Mouse (Mus musculus) forebrain, embryonic 11.5 days (tissue): ENCODE results near the gene Apex1. TPM values are rescaled to one million over a fixed set of nuclear protein-coding genes. Genes with fewer than 3 reads are reported as not detected.
"Not testable (repeated sequence)": the region's sequence is repeated elsewhere in the genome, so short reads cannot be mapped to it uniquely, and the experiment has no call there.

Experiments
- ATAC-seq: fragments of 200-750 bp; cut with Nextera tagmentation; replicated peaks from 2 replicates; pipeline ENCODE4 v1.8.0; 2017; ENCODE audit warnings: moderate TSS enrichment; ENCODE audit not compliant: low FRiP score
- DNase-seq: peaks from one replicate; pipeline ENCODE4 v3.0.0-alpha.2; 2017; ENCODE audit warnings: low spot score
- H3K27ac ChIP-seq: fragments of 300-500 bp; sonication (generic); 2 replicates; pipeline ENCODE4 v1.5.1; 2014; ENCODE audit warnings: low read depth, low read length
- H3K27me3 ChIP-seq: fragments of 300-500 bp; sonication (generic); 2 replicates; pipeline ENCODE4 v1.6.1; 2014; ENCODE audit warnings: mild to moderate bottlenecking, low read length, mixed read lengths; ENCODE audit not compliant: control insufficient read depth, insufficient read depth
- H3K36me3 ChIP-seq: fragments of 300-500 bp; sonication (generic); 2 replicates; pipeline ENCODE4 v1.6.1; 2014; ENCODE audit warnings: mild to moderate bottlenecking, low read length, moderate library complexity, mixed read lengths; ENCODE audit not compliant: control insufficient read depth, insufficient read depth
- H3K4me1 ChIP-seq: fragments of 300-500 bp; sonication (generic); replicated peaks from 2 replicates; pipeline ENCODE4 v1.6.1; 2014; ENCODE audit warnings: low read length, mixed read lengths; ENCODE audit not compliant: control insufficient read depth, insufficient read depth
- H3K4me2 ChIP-seq: fragments of 300-500 bp; sonication (generic); 2 replicates; pipeline ENCODE4 v1.6.1; 2014; ENCODE audit warnings: low read depth, mild to moderate bottlenecking, low read length, moderate library complexity, mixed read lengths; ENCODE audit not compliant: severe bottlenecking
- H3K4me3 ChIP-seq: fragments of 300-500 bp; sonication (generic); 2 replicates; pipeline ENCODE4 v1.5.1; 2014; ENCODE audit warnings: low read depth, low read length
- H3K9ac ChIP-seq: fragments of 300-500 bp; sonication (generic); 2 replicates; pipeline ENCODE4 v1.6.1; 2014; ENCODE audit warnings: low read length
- H3K9me3 ChIP-seq: fragments of 300-500 bp; sonication (generic); 2 replicates; pipeline ENCODE4 v1.6.1; 2016; ENCODE audit warnings: low read length, mixed read lengths; ENCODE audit not compliant: control insufficient read depth
- WGBS: fragments of 180-500 bp; shearing (Covaris S2); extraction: QIAGEN DNeasy Blood & Tissue Kit; methylation state at CpG from one replicate; pipeline ENCODE4 v1.1.7; 2014; 5-methylcytosine and 5-hydroxymethylcytosine counted together
- polyA plus RNA-seq: library from polyadenylated mRNA; unstranded; fragments of >200 nt; fragmentation: Nextera tagmentation; extraction: Ambion mirVana; gene quantifications from 2 replicates; pipeline ENCODE4 v1.2.1, GENCODE M21; 2014

The Apex1 gene
- polyA plus RNA-seq, 1 experiment from 2014 or later, result 399 TPM

DNA sequence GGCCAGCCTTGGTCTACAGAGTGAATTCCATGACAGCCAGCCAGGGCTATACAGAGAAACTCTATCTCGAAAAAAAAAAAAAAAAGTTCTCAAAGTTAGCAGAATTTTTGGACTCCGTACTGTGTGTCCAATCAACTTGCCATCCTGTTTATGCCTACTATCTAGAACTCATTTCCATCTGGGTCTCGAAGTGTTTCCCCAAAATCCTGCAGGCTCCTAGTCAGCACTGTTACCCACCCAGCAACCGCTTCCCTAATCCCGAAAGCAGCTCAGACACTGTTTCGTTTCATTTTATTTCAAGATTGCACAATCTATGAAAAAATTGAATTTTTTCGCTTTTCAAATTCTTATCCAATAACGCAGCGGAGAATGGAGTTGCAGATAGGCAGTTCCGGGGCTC, 30.7 kb downstream of the Apex1 start:
- H3K9me3 ChIP-seq, result no peaks in the 10 kb centered on the region
- DNase-seq (no peak), ATAC-seq (no peak)
- no peaks in the 10 kb centered on the region for H3K4me1 ChIP-seq
- H3K36me3 ChIP-seq, result no peaks in the 10 kb centered on the region; the same call in 1 of the 2 replicates
- H3K9ac ChIP-seq, result no peak overlapping the region
- no peak overlapping the region for H3K4me2 ChIP-seq
- 88% methylated on average over 10 of the region's 10 CpGs for WGBS
- H3K27me3 ChIP-seq, result no peaks in the 10 kb centered on the region
- no peak overlapping the region for H3K4me3 ChIP-seq
- H3K27ac ChIP-seq, result no peak overlapping the region

DNA sequence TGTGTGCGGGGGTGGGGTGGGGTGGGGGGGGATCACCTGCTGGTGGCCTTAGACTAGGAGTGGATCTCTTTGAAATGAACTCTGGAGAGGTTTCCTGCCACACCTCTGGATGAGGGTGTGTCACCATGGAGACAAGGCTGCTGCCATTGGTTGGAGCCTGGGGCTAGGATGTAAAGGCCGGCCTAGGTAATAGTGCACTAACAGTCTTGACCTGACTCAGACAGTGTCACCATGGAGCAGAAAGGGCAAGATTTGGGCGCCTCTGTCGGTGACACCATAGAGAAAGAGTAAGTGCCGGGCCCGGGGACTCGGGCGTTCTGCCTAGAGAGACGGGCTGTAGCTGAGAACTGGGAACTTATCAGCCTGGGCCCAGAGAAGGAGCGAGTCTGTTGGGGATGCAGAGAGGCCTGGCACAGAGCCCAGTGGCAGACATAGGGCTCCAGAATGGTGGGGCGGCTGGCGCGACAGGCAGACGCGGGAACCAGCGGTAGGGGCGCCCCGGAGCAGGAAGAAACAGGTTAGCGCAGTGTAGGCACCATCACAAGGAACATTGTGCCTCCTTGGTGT, 31.3 kb downstream of the Apex1 start, which contains the start of gene Pnp2:
Gene Pnp2, plus strand, starts transcription at position 51 of the 567 bp plus-strand sequence.
- H3K27me3 ChIP-seq, H3K9me3 ChIP-seq, H3K4me3 ChIP-seq, H3K4me1 ChIP-seq, H3K36me3 ChIP-seq, H3K27ac ChIP-seq: not testable (repeated sequence)
- H3K4me2 ChIP-seq, result peak within 1 kb of the TSS; percentile 29; the same call in 1 of the 2 replicates
- 8% methylated on average over 19 of the region's 19 CpGs for WGBS
- peak within 1 kb of the TSS; percentile 8; the same call in 1 of the 2 replicates for H3K9ac ChIP-seq
- DNase-seq (peak; percentile 60), ATAC-seq (peak; percentile 85)

- not testable (repeated sequence) for H3K9me3 ChIP-seq, H3K4me3 ChIP-seq, H3K4me1 ChIP-seq, DNase-seq, ATAC-seq, H3K9ac ChIP-seq, H3K4me2 ChIP-seq, H3K36me3 ChIP-seq, H3K27ac ChIP-seq, H3K27me3 ChIP-seq
- WGBS, result 75% methylated on average over 6 of the region's 6 CpGs
Measured at GRCm38 (mm10) chr14:50956724-50957123, 32.0 kb downstream of the Apex1 start.

- not testable (repeated sequence) for ATAC-seq, H3K4me3 ChIP-seq, H3K27me3 ChIP-seq, DNase-seq, H3K27ac ChIP-seq, H3K4me2 ChIP-seq, H3K4me1 ChIP-seq, H3K9me3 ChIP-seq, H3K9ac ChIP-seq, H3K36me3 ChIP-seq
- WGBS, result 72% methylated on average over 3 of the region's 3 CpGs
Measured at GRCm38 (mm10) chr14:50957146-50957545, 32.4 kb downstream of the Apex1 start.

- not testable (repeated sequence) for DNase-seq, H3K4me2 ChIP-seq, H3K4me3 ChIP-seq, H3K9ac ChIP-seq, ATAC-seq, H3K27me3 ChIP-seq, H3K36me3 ChIP-seq, H3K4me1 ChIP-seq, H3K9me3 ChIP-seq, H3K27ac ChIP-seq
- WGBS, result 94% methylated on average over 5 of the region's 5 CpGs
Measured at GRCm38 (mm10) chr14:50958289-50958995, 33.7 kb downstream of the Apex1 start.

DNA sequence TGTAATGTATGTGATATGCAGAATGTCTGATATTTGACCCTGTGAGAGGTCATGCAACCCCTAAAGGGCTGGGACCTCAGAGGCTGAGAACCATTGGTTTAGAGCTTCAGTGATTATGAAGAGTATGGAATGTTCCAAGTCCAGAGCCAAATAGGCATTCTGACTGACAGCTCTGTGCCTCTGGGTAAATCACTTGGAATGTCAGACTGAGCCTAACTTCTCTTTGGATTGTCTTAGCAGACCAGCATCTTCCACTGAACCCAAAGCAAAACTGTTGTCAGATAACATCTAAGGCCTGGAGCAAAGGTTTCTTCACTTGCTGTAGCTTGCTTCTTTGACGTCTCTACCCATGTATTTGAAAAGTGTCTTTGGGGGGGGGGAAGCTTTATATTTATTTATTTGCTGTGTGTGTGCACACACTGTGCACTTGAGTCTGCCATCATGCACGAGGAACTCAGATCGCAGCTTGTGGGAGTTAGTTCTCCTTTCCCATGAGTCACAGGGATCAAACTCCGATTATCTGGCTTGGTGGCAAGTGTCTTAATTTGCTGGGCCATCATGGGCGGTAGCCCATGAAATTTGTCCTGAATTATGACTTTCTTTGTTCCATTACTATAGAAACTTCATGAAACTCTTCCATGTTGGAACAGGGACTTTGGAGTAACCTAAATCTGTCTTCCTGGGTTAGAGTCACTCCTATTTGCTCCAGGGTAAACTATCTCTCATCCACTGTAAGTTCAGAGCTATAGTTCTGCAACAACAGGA, 43.6 kb downstream of the Apex1 start:
- Histone ChIP-seq H3K9ac (no peak overlapping the region), H3K27me3 (no peaks in the 10 kb centered on the region), H3K36me3 (no peaks in the 10 kb centered on the region), H3K27ac (no peak overlapping the region), H3K4me1 (peaks cover 2% of the 10 kb centered on the region; the same call in 1 of the 2 replicates), H3K4me3 (no peak overlapping the region), H3K4me2 (no peak overlapping the region), H3K9me3 (no peaks in the 10 kb centered on the region)
- WGBS, result 85% methylated on average over 5 of the region's 5 CpGs
- ATAC-seq, result no peak
- no peak for DNase-seq

GRCm38 (mm10) chr14:50969041-50969440, 44.3 kb downstream of the Apex1 start:
- DNase-seq (no peak), ATAC-seq (no peak)
- Histone ChIP-seq H3K27me3 (no peaks in the 10 kb centered on the region), H3K36me3 (no peaks in the 10 kb centered on the region), H3K4me2 (no peak overlapping the region), H3K4me3 (no peak overlapping the region), H3K9me3 (no peaks in the 10 kb centered on the region), H3K4me1 (peaks cover 2% of the 10 kb centered on the region; the same call in 1 of the 2 replicates), H3K27ac (no peak overlapping the region), H3K9ac (no peak overlapping the region)
- WGBS, result 14% methylated on average over 1 of the region's 1 CpGs

- Histone ChIP-seq H3K4me1 (peaks cover 2% of the 10 kb centered on the region; the same call in 1 of the 2 replicates), H3K4me2 (no peak overlapping the region), H3K9me3 (no peaks in the 10 kb centered on the region), H3K27me3 (no peaks in the 10 kb centered on the region), H3K36me3 (no peaks in the 10 kb centered on the region), H3K4me3 (no peak overlapping the region), H3K9ac (peak overlapping the region; percentile 9; the same call in 1 of the 2 replicates), H3K27ac (no peak overlapping the region)
- WGBS, result 11% methylated on average over 12 of the region's 12 CpGs
- DNase-seq, result peak; percentile 57
- ATAC-seq, result peak; percentile 50; the same call in 1 of the 2 replicates
Measured at GRCm38 (mm10) chr14:50969558-50970544, 45.1 kb downstream of the Apex1 start.
